Mouse (Mus musculus): ENCODE data around the gene Fam69a.

GRCm38 (mm10) chr5:107947548-107947947 lies 39.3 kb downstream of the Fam69a start:
- TF ChIP-seq CTCF (IDR thresholded peaks at IDR 0.05) (no peak), EP300 (IDR thresholded peaks at IDR 0.05; ENCODE audit: insufficient read depth, low read depth, low read length) (no peak)

Measured in heart, adult 2 months (tissue).